Mouse (Mus musculus) thymus, postnatal 0 days (tissue): ENCODE results near the gene Ywhaq. TPM values are rescaled to one million over a fixed set of nuclear protein-coding genes. Genes with fewer than 3 reads are reported as not detected.

Experiments used
- polyA plus RNA-seq: library from polyadenylated mRNA; unstranded; fragments of >200 nt; fragmentation: Nextera tagmentation; extraction: Ambion mirVana; gene quantifications from 2 replicates; pipeline ENCODE4 v1.2.1, GENCODE M21; 2015

The Ywhaq gene
- polyA plus RNA-seq, 1 experiment from 2014 or later, result 361 TPM

Other genes starting within 250 kb of the Ywhaq start
- gene Cpsf3, start 132.2 kb downstream of the Ywhaq start, polyA plus RNA-seq, result 88.9 and 92.4 TPM in 2 replicates
- gene Itgb1bp1, start 131.4 kb downstream of the Ywhaq start, polyA plus RNA-seq, result 98.1 and 104 TPM in 2 replicates
- 73.0 and 74.7 TPM in 2 replicates for gene Iah1, start 101.2 kb downstream of the Ywhaq start, polyA plus RNA-seq
- gene Adam17, start 44.0 kb downstream of the Ywhaq start, polyA plus RNA-seq, result 34.1 and 37.4 TPM in 2 replicates